Mouse (Mus musculus): ENCODE measurements at regions not wholly inside any gene's neighbourhood (a gene's known extent, or its start where the extent isn't known, plus 50 kb on each side); places are given as distances from the start of the nearest gene placed in this dataset.

DNA sequence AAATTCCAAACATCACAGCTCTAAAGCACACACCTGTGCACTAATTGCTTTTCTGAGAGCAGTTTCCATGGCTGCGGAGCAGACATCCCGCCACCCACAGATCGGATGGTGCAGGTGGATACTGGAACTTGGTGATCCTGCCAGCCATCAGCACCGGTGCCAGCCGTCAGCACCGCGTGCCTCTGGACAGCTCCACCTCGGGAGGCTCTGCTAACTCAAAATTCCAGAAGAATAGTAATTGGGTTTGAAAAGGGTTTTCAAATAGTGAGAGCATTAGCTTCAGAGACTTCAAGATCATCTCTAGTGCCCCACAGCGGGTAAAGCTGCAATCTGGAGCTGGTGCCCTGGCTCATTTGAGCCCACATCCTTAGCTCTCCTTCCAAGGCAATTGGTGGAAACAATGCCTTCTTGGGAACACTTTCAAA is 458.8 kb downstream of the Tbc1d22a start:
- H3K4me3 ChIP-seq (ENCODE audit: low read depth, low read length), result no peak overlapping the region
- ATAC-seq (ENCODE audit: insufficient read depth) (no peak), DNase-seq (peak; percentile 70)
- H3K27me3 ChIP-seq (ENCODE audit: insufficient read depth, low read length), result no peaks in the 10 kb centered on the region
- H3K36me3 ChIP-seq (ENCODE audit: insufficient read depth), result no peaks in the 10 kb centered on the region
- H3K4me1 ChIP-seq (ENCODE audit: insufficient read depth), result no peaks in the 10 kb centered on the region
- TF ChIP-seq CTCF (IDR thresholded peaks at IDR 0.05; ENCODE audit: low read depth), result no peak
- no peak overlapping the region for H3K4me2 ChIP-seq
- H3K9ac ChIP-seq, result no peak overlapping the region
- no peak overlapping the region for H3K27ac ChIP-seq (ENCODE audit: low read depth)
- H3K9me3 ChIP-seq (ENCODE audit: low read depth, low read length), result no peaks in the 10 kb centered on the region
- 24% methylated on average over 9 of the region's 9 CpGs for WGBS

GRCm38 (mm10) chr15:86677016-86677415 is 462.8 kb downstream of the Tbc1d22a start:
- Histone ChIP-seq H3K9me3 (ENCODE audit: low read depth, low read length) (no peaks in the 10 kb centered on the region), H3K27ac (ENCODE audit: low read depth) (no peak overlapping the region), H3K4me2 (no peak overlapping the region), H3K36me3 (ENCODE audit: insufficient read depth) (no peaks in the 10 kb centered on the region), H3K4me3 (ENCODE audit: low read depth, low read length) (no peak overlapping the region), H3K27me3 (ENCODE audit: insufficient read depth, low read length) (no peaks in the 10 kb centered on the region), H3K4me1 (ENCODE audit: insufficient read depth) (no peaks in the 10 kb centered on the region), H3K9ac (no peak overlapping the region)
- 72% methylated on average over 7 of the region's 7 CpGs for WGBS
- ATAC-seq (ENCODE audit: insufficient read depth), result no peak
- no peak for TF ChIP-seq CTCF (IDR thresholded peaks at IDR 0.05; ENCODE audit: low read depth)
- DNase-seq, result no peak

- H3K4me2 ChIP-seq, result no peak overlapping the region
- no peak for ATAC-seq (ENCODE audit: insufficient read depth)
- no peak for DNase-seq
- H3K4me3 ChIP-seq (ENCODE audit: low read depth, low read length), result no peak overlapping the region
- no peaks in the 10 kb centered on the region for H3K36me3 ChIP-seq (ENCODE audit: insufficient read depth)
- no peak overlapping the region for H3K9ac ChIP-seq
- H3K4me1 ChIP-seq (ENCODE audit: insufficient read depth), result no peaks in the 10 kb centered on the region
- WGBS, result 92% methylated on average over 12 of the region's 12 CpGs
- no peaks in the 10 kb centered on the region for H3K9me3 ChIP-seq (ENCODE audit: low read depth, low read length)
- H3K27ac ChIP-seq (ENCODE audit: low read depth), result no peak overlapping the region
- H3K27me3 ChIP-seq (ENCODE audit: insufficient read depth, low read length), result no peaks in the 10 kb centered on the region
- TF ChIP-seq CTCF (IDR thresholded peaks at IDR 0.05; ENCODE audit: low read depth), result no peak
Measured at GRCm38 (mm10) chr15:86683081-86683480, 468.8 kb downstream of the Tbc1d22a start.

DNA sequence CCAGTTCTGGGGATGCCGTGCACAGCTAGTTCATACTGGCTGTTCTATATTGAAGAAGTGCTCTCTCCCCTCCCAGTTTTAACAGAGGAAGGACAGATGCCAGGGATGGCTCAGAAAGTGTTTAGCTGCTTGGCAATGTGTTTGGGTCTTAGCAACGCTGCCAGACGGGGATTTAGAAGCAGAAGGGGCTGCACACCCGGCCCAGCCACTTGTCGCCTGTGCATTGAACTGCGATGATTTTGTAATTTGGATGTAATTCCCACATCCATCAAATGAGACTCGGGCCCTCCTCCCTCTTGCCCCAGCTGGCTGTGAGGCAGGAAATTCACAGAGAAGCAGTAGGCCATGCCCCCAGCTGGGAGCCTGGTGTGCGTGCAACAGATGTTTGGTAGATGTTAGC is 475.4 kb downstream of the Tbc1d22a start:
- Histone ChIP-seq H3K4me1 (ENCODE audit: insufficient read depth) (no peaks in the 10 kb centered on the region), H3K4me2 (no peak overlapping the region), H3K36me3 (ENCODE audit: insufficient read depth) (no peaks in the 10 kb centered on the region), H3K9ac (no peak overlapping the region), H3K27ac (ENCODE audit: low read depth) (no peak overlapping the region), H3K9me3 (ENCODE audit: low read depth, low read length) (no peaks in the 10 kb centered on the region), H3K27me3 (ENCODE audit: insufficient read depth, low read length) (no peaks in the 10 kb centered on the region), H3K4me3 (ENCODE audit: low read depth, low read length) (no peak overlapping the region)
- WGBS, result 65% methylated on average over 8 of the region's 8 CpGs
- ATAC-seq (ENCODE audit: insufficient read depth) (no peak), DNase-seq (no peak)
- TF ChIP-seq CTCF (IDR thresholded peaks at IDR 0.05; ENCODE audit: low read depth), result no peak

- Histone ChIP-seq H3K36me3 (ENCODE audit: insufficient read depth) (no peaks in the 10 kb centered on the region), H3K4me1 (ENCODE audit: insufficient read depth) (no peaks in the 10 kb centered on the region), H3K4me3 (ENCODE audit: low read depth, low read length) (no peak overlapping the region), H3K9ac (no peak overlapping the region), H3K4me2 (no peak overlapping the region), H3K27me3 (ENCODE audit: insufficient read depth, low read length) (no peaks in the 10 kb centered on the region), H3K27ac (ENCODE audit: low read depth) (no peak overlapping the region), H3K9me3 (ENCODE audit: low read depth, low read length) (no peaks in the 10 kb centered on the region)
- ATAC-seq (ENCODE audit: insufficient read depth) (no peak), DNase-seq (no peak)
- WGBS, result 78% methylated on average over 4 of the region's 4 CpGs
- TF ChIP-seq CTCF (IDR thresholded peaks at IDR 0.05; ENCODE audit: low read depth), result no peak
Measured at GRCm38 (mm10) chr15:86696806-86697205, 482.5 kb downstream of the Tbc1d22a start.

DNA sequence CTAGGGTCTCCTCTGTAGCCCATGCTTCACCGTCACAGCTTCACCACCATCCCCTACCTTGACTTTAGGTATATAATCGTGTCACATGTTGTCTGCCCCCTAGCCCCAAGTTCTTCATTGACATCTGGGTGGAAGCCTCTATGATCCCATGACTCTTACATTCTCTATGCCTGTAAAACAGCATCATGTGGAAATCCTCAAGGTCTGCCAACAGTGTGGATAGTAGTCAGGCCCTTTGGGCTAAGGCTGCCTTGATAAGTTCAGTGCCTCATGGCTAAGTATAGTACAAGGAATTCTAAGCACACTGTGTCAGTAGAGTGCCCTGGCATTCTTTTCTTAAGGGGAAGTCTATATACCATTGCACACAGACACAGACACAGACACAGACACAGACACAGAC is 496.2 kb downstream of the Tbc1d22a start:
- no peak overlapping the region for H3K27ac ChIP-seq (ENCODE audit: low read depth)
- 80% methylated on average over 2 of the region's 2 CpGs for WGBS
- DNase-seq, result no peak

GRCm38 (mm10) chr15:86718376-86718775 is 504.1 kb downstream of the Tbc1d22a start:
- no peaks in the 10 kb centered on the region for H3K27me3 ChIP-seq (ENCODE audit: insufficient read depth, low read length)
- no peak overlapping the region for H3K9ac ChIP-seq
- H3K4me3 ChIP-seq (ENCODE audit: low read depth, low read length), result no peak overlapping the region
- H3K36me3 ChIP-seq (ENCODE audit: insufficient read depth), result no peaks in the 10 kb centered on the region
- DNase-seq (no peak), ATAC-seq (ENCODE audit: insufficient read depth) (no peak)
- TF ChIP-seq CTCF (IDR thresholded peaks at IDR 0.05; ENCODE audit: low read depth), result no peak
- WGBS, result 63% methylated on average over 9 of the region's 9 CpGs
- no peak overlapping the region for H3K27ac ChIP-seq (ENCODE audit: low read depth)
- no peaks in the 10 kb centered on the region for H3K4me1 ChIP-seq (ENCODE audit: insufficient read depth)
- no peaks in the 10 kb centered on the region for H3K9me3 ChIP-seq (ENCODE audit: low read depth, low read length)
- no peak overlapping the region for H3K4me2 ChIP-seq

More for the DNA sequence above, 496.2 kb downstream of the Tbc1d22a start:
- no peak for TF ChIP-seq CTCF (IDR thresholded peaks at IDR 0.05; ENCODE audit: low read depth)
- Histone ChIP-seq H3K9me3 (ENCODE audit: low read depth, low read length) (no peaks in the 10 kb centered on the region), H3K4me1 (ENCODE audit: insufficient read depth) (no peaks in the 10 kb centered on the region), H3K4me3 (ENCODE audit: low read depth, low read length) (no peak overlapping the region), H3K9ac (no peak overlapping the region), H3K36me3 (ENCODE audit: insufficient read depth) (no peaks in the 10 kb centered on the region), H3K4me2 (no peak overlapping the region), H3K27me3 (ENCODE audit: insufficient read depth, low read length) (no peaks in the 10 kb centered on the region)
- ATAC-seq (ENCODE audit: insufficient read depth), result no peak

GRCm38 (mm10) chr15:86719088-86719487 is 504.8 kb downstream of the Tbc1d22a start:
- Histone ChIP-seq H3K36me3 (ENCODE audit: insufficient read depth) (no peaks in the 10 kb centered on the region), H3K27ac (ENCODE audit: low read depth) (no peak overlapping the region), H3K27me3 (ENCODE audit: insufficient read depth, low read length) (no peaks in the 10 kb centered on the region), H3K4me3 (ENCODE audit: low read depth, low read length) (no peak overlapping the region), H3K4me2 (no peak overlapping the region), H3K9me3 (ENCODE audit: low read depth, low read length) (no peaks in the 10 kb centered on the region), H3K4me1 (ENCODE audit: insufficient read depth) (no peaks in the 10 kb centered on the region), H3K9ac (no peak overlapping the region)
- no peak for TF ChIP-seq CTCF (IDR thresholded peaks at IDR 0.05; ENCODE audit: low read depth)
- DNase-seq (no peak), ATAC-seq (ENCODE audit: insufficient read depth) (no peak)
- WGBS, result 82% methylated on average over 12 of the region's 12 CpGs
